Mouse (Mus musculus) brain, adult 10 weeks (tissue): ENCODE data around the gene Olfr870. TPM values are rescaled to one million over a fixed set of nuclear protein-coding genes. Genes with fewer than 3 reads are reported as not detected.

ENCODE experiments used
- polyA plus RNA-seq: library from polyadenylated mRNA; stranded (reverse); fragments of 350-450 nt; fragmentation: Illumina TruSeq; extraction: RNeasy Lipid Tissue Mini Kit (QIAGEN cat#74804); gene quantifications from one replicate; pipeline ENCODE4 v1.2.3, GENCODE M21; 2015; ENCODE audit warnings: low read depth, low replicate concordance

Olfr870 gene
- not detected for polyA plus RNA-seq

DNA sequence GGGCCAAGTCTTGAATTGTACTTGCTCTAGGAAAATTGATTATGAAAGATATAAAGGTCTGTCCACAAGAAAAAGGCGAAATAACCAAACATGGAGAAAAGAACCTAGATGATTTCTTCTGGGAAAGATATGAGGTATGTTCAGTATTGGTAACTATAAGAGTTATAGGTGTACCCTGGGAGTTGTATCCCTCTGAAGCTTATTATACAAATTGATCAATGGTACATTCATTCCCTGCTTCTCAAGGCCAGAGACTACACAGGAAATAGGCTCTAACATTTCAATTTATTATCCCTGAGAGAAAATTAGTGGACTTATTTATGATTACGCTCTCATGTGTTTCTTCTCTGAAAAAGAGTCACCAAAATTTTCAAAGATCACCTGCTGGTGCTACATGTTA, at the start of gene Olfr870:
Olfr870 (minus strand) TSS at position 101 of the 400 bp plus-strand sequence.

DNA sequence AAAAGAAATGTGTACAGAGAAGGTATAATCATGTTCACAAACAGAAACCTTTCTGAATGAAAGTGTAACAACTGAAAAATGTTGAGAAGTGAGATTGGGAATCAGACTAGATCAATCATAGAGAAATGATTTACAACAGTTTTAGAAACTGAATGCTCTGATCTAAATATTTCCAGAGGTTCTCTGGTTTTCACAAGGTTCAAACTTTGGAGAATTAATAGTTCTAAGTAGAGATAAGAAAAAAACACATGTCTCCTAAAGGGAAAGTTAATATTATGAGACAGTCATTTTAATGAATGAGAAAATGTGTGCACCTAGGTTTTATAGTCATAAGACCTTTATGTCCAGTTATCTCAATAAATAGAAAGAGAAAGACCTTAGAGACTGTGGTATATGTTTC, 38.0 kb upstream of the Olfr870 start, which contains the start of gene Olfr871:
Olfr871 (plus strand) TSS at position 301 of the 400 bp plus-strand sequence.

DNA sequence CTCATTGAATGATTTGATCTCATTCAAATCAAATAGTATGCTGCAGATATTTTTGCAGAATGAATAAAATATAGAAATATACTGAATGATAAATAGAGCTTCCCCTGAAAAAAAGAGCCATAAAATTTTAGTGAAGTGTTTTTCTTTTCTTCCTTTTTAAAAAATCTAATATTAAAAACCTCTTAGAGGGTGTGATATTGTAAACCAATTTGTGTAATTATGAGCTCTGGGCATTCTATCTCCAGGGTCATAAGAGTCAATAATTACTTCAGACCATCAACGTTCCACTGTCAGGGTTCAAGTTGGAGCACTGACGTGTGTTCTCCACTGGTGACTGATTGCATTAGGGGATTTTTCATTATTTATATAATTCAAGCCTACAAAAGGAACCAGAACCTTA, 45.1 kb downstream of the Olfr870 start, which contains the start of gene Olfr869:
Olfr869 (plus strand) TSS at position 301 of the 400 bp plus-strand sequence.

Other genes with a start within 250 kb of the Olfr870 start
- gene Olfr866, start 146.0 kb downstream of the Olfr870 start, polyA plus RNA-seq = not detected
- not detected for gene Olfr867, start 116.5 kb downstream of the Olfr870 start, polyA plus RNA-seq
- gene Olfr868, start 75.4 kb downstream of the Olfr870 start, polyA plus RNA-seq = not detected
- gene Olfr869, start 45.0 kb downstream of the Olfr870 start, polyA plus RNA-seq = not detected
- not detected for gene Olfr871, start 38.1 kb upstream of the Olfr870 start, polyA plus RNA-seq
- not detected for gene Olfr872, start 63.1 kb upstream of the Olfr870 start, polyA plus RNA-seq
- not detected for gene Olfr39, start 108.3 kb upstream of the Olfr870 start, polyA plus RNA-seq
- gene Olfr873, start 124.5 kb upstream of the Olfr870 start, polyA plus RNA-seq = not detected
- not detected for gene Olfr18, start 162.0 kb upstream of the Olfr870 start, polyA plus RNA-seq
- 19.7 TPM for gene Zfp560, start 211.1 kb upstream of the Olfr870 start, polyA plus RNA-seq